Mouse (Mus musculus) embryonic facial prominence, embryonic 14.5 days (tissue): ENCODE data around the gene Hoxc6. TPM values are rescaled to one million over a fixed set of nuclear protein-coding genes. Genes with fewer than 3 reads are reported as not detected.

Experiments used
- ATAC-seq: fragments of 200-750 bp; cut with Nextera tagmentation; 2 replicates; pipeline ENCODE4 v1.8.0; 2017; ENCODE audit warnings: low read depth, moderate number of reproducible peaks, moderate TSS enrichment
- DNase-seq: peaks from one replicate; pipeline ENCODE4 v3.0.0-alpha.2; 2015; ENCODE audit warnings: low spot score
- H3K27ac ChIP-seq: fragments of 300-500 bp; sonication (generic); replicated peaks from 2 replicates; pipeline ENCODE4 v1.5.1; 2014; ENCODE audit warnings: low read depth, mild to moderate bottlenecking, low read length, moderate library complexity
- H3K27me3 ChIP-seq: fragments of 300-500 bp; sonication (generic); replicated peaks from 2 replicates; pipeline ENCODE4 v1.6.1; 2014; ENCODE audit warnings: low read length; ENCODE audit not compliant: control insufficient read depth, insufficient read depth
- H3K36me3 ChIP-seq: fragments of 300-500 bp; sonication (generic); 2 replicates; pipeline ENCODE4 v1.6.1; 2014; ENCODE audit warnings: low read length, mixed read lengths; ENCODE audit not compliant: control insufficient read depth, insufficient read depth
- H3K4me1 ChIP-seq: fragments of 300-500 bp; sonication (generic); 2 replicates; pipeline ENCODE4 v1.6.1; 2014; ENCODE audit warnings: antibody characterized with exemption, low read length; ENCODE audit not compliant: control insufficient read depth, insufficient read depth
- H3K4me2 ChIP-seq: fragments of 300-500 bp; sonication (generic); 2 replicates; pipeline ENCODE4 v1.6.1; 2014; ENCODE audit warnings: low read depth, mild to moderate bottlenecking, low read length, moderate library complexity, mixed read lengths
- H3K4me3 ChIP-seq: fragments of 300-500 bp; sonication (generic); 2 replicates; pipeline ENCODE4 v1.5.1; 2014; ENCODE audit warnings: low read depth, mild to moderate bottlenecking, low read length
- H3K9ac ChIP-seq: fragments of 300-500 bp; sonication (generic); 2 replicates; pipeline ENCODE4 v1.6.1; 2014; ENCODE audit warnings: low read depth, mild to moderate bottlenecking, low read length, moderate library complexity, mixed read lengths
- H3K9me3 ChIP-seq: fragments of 300-500 bp; sonication (generic); 2 replicates; pipeline ENCODE4 v1.6.1; 2016; ENCODE audit warnings: low read length; ENCODE audit not compliant: control insufficient read depth
- WGBS: fragments of 180-500 bp; shearing (Covaris S2); extraction: QIAGEN DNeasy Blood & Tissue Kit; methylation state at CpG from one replicate; pipeline ENCODE4 v1.1.7; 2014; 5-methylcytosine and 5-hydroxymethylcytosine counted together
- polyA plus RNA-seq: library from polyadenylated mRNA; unstranded; fragments of >200 nt; fragmentation: Nextera tagmentation; extraction: Ambion mirVana; gene quantifications from 2 replicates; pipeline ENCODE4 v1.2.1, GENCODE M21; 2014

The Hoxc6 gene
- polyA plus RNA-seq, 1 experiment from 2014 or later: 0.25 TPM

DNA sequence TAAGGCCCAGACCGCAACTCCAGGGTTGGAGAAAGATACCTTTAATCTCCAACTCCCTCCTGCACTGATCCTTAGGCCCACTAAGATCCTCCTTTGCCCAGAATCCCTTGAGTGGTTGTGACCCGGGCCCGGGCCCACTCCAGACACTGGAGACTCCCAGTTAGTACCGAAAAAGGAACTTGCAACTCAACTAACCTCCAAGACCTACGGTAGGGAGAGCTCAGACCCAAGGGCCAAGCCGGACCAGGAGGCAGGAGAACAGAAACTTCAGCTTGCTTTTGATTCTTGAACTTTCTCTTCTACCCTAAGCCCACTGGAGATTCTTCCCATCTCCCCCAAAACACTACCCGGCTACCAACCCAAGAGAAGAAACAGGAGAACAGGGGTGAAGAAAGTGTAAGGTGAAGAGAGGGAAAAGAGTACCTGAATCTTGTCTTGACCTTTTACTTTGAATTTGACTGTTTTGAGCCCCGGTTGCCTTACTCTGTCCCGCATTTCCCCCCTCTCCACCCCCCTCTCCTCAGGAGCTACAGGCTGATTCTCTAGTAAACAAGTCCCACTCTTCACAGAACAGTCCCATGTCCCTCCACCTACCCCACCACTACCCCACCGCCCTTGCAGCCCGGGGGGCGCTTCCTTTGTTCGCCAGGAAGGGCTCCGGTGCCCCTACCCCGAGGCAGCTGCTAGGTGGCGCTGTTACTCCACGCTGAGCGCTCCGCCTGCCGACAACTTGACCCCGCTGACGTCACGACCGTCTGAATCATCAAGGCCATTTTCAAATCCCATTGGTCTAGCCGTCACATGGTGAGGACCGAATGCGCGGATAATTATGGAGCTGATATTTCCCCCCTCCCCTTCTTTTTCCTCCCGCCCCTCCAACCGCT is 31.9 kb upstream of the Hoxc6 start:
- Histone ChIP-seq H3K9me3 (no peaks in the 10 kb centered on the region), H3K36me3 (no peaks in the 10 kb centered on the region), H3K9ac (no peak overlapping the region), H3K4me3 (peak overlapping the region; percentile 17), H3K27me3 (peaks cover 98% of the 10 kb centered on the region), H3K4me1 (no peaks in the 10 kb centered on the region), H3K4me2 (peak overlapping the region; percentile 23), H3K27ac (no peak overlapping the region)
- 2% methylated on average over 29 of the region's 30 CpGs for WGBS
- DNase-seq: peak; percentile 76
- peak; percentile 22; the same call in 1 of the 2 replicates for ATAC-seq

- Histone ChIP-seq H3K9ac (no peak within 1 kb of the TSS), H3K4me2 (peak within 1 kb of the TSS; percentile 23), H3K4me1 (no peaks in the 10 kb centered on the region), H3K27me3 (peaks cover 98% of the 10 kb centered on the region), H3K4me3 (peak within 1 kb of the TSS; percentile 17), H3K9me3 (no peaks in the 10 kb centered on the region), H3K27ac (no peak within 1 kb of the TSS), H3K36me3 (no peaks in the 10 kb centered on the region)
- DNase-seq (no peak), ATAC-seq (no peak)
- 4% methylated on average over 27 of the region's 27 CpGs for WGBS
Observed at GRCm38 (mm10) chr15:102966776-102967311, 31.2 kb upstream of the Hoxc6 start, which contains the start of gene Hoxc10. Gene Hoxc10, plus strand, starts transcription at chr15:102966796.

GRCm38 (mm10) chr15:102967312-102967510 is 30.8 kb upstream of the Hoxc6 start, which contains the start of gene Hoxc5:
Gene Hoxc5, plus strand, starts transcription at chr15:102967443.
- Histone ChIP-seq H3K36me3 (no peaks in the 10 kb centered on the region), H3K27ac (no peak within 1 kb of the TSS), H3K27me3 (peaks cover 99% of the 10 kb centered on the region), H3K9ac (no peak within 1 kb of the TSS), H3K9me3 (no peaks in the 10 kb centered on the region), H3K4me3 (peak within 1 kb of the TSS; percentile 17), H3K4me1 (no peaks in the 10 kb centered on the region), H3K4me2 (peak within 1 kb of the TSS; percentile 23)
- 3% methylated on average over 12 of the region's 12 CpGs for WGBS
- ATAC-seq: no peak
- DNase-seq: no peak

DNA sequence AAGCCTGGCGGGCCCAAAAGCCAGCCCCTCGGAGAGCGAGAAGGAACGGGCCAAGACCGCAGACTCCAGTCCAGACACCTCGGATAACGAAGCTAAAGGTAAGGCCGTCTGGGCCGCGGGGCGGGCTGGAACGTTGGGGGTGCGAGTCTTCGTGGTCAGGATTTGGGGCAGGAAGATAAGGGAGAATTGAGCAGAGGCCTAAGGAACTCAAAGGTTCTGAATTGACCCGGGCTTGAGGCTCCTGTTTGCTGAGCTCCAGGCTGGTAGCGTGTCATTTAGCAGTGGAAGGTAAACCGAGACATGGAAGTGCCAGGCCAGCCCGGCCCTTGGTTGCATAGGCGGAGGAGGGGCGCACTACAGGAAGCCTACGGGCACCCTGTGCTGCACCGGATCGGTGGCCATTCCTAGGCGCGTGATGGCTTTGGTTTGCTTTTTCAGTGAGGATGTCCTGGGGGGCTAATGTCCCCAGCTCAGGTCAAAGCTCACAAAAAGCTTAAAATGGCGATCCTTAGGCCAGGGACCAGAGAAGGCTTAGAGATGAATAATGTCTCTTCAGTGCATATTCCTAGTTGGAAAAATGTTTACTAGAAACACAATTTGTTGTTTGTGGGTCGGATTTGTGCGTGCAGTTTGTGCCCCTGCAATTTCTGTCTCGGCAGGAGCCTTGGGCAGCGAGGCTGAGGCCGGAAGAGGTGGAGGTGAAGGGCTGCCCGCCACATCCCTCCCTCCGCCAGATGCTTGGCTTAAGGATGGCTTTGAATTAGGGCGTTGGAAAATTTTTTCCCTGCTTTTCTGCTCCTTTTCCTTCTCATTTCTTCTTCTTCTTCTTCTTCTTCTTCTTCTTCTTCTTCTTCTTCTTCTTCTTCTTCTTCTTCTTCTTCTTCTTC is 30.3 kb upstream of the Hoxc6 start:
- no peak for DNase-seq
- Histone ChIP-seq H3K4me3 (no peak overlapping the region), H3K27me3 (peaks cover 99% of the 10 kb centered on the region), H3K4me1 (no peaks in the 10 kb centered on the region), H3K36me3 (no peaks in the 10 kb centered on the region), H3K4me2 (no peak overlapping the region), H3K9me3 (no peaks in the 10 kb centered on the region), H3K9ac (no peak overlapping the region), H3K27ac (no peak overlapping the region)
- 1% methylated on average over 33 of the region's 34 CpGs for WGBS
- ATAC-seq: no peak

DNA sequence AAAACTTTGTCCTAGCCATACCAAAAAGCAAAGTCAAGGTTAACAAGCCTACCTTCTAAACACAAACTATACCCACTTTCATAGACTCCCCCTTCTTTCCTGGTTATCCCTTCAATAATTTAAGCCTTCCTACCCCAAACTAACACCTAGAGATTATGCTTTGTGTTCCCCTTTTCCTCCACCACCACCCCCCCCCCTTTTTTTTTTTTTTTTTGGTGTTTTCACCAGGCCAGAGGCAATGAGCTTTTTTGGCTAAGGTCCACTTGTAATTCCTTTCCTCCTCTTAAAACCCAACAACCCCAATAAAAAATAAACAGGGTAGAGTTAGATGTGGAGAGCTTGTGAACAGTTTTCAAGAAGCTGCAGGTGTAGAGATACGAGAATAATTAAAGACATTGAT is 28.8 kb upstream of the Hoxc6 start:
- H3K27ac ChIP-seq: no peak overlapping the region
- no peaks in the 10 kb centered on the region for H3K4me1 ChIP-seq
- H3K4me2 ChIP-seq: no peak overlapping the region
- H3K9me3 ChIP-seq: no peaks in the 10 kb centered on the region
- ATAC-seq (no peak), DNase-seq (no peak)
- H3K9ac ChIP-seq: no peak overlapping the region
- H3K4me3 ChIP-seq: no peak overlapping the region
- 22% methylated on average over 1 of the region's 1 CpGs for WGBS
- H3K36me3 ChIP-seq: no peaks in the 10 kb centered on the region
- H3K27me3 ChIP-seq: peaks cover 99% of the 10 kb centered on the region

DNA sequence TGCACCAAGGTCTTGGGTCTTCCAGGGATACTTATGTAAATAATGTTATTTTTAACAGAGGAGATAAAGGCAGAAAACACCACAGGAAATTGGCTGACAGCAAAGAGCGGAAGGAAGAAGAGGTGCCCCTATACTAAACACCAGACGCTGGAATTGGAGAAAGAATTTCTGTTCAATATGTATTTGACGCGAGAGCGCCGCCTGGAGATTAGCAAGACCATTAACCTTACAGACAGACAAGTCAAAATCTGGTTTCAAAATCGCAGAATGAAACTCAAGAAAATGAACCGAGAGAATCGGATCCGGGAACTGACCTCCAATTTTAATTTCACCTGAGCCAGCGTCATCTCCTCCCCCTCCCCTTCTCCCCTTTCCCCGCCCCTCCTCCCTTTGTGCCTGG is 27.3 kb upstream of the Hoxc6 start:
- no peaks in the 10 kb centered on the region for H3K4me1 ChIP-seq

GRCm38 (mm10) chr15:102972254-102972653 is 25.8 kb upstream of the Hoxc6 start:
- H3K27ac ChIP-seq: no peak overlapping the region

More for the DNA sequence above, 27.3 kb upstream of the Hoxc6 start:
- peaks cover 99% of the 10 kb centered on the region for H3K27me3 ChIP-seq
- H3K4me3 ChIP-seq: no peak overlapping the region
- no peaks in the 10 kb centered on the region for H3K9me3 ChIP-seq
- no peak overlapping the region for H3K4me2 ChIP-seq
- no peak overlapping the region for H3K27ac ChIP-seq
- no peak overlapping the region for H3K9ac ChIP-seq
- DNase-seq (peak; percentile 41), ATAC-seq (no peak)
- no peaks in the 10 kb centered on the region for H3K36me3 ChIP-seq
- WGBS: under 1% methylated on average over 12 of the region's 12 CpGs

GRCm38 (mm10) chr15:102972753-102973152 is 25.3 kb upstream of the Hoxc6 start:
- Histone ChIP-seq H3K4me3 (no peak overlapping the region), H3K4me1 (no peaks in the 10 kb centered on the region), H3K4me2 (no peak overlapping the region), H3K36me3 (no peaks in the 10 kb centered on the region), H3K9ac (no peak overlapping the region), H3K27me3 (peaks cover 99% of the 10 kb centered on the region), H3K9me3 (no peaks in the 10 kb centered on the region), H3K27ac (no peak overlapping the region)
- DNase-seq (no peak), ATAC-seq (no peak)
- WGBS: 2% methylated on average over 6 of the region's 6 CpGs

More at GRCm38 (mm10) chr15:102972254-102972653, 25.8 kb upstream of the Hoxc6 start:
- Histone ChIP-seq H3K9me3 (no peaks in the 10 kb centered on the region), H3K4me2 (no peak overlapping the region), H3K9ac (no peak overlapping the region), H3K36me3 (no peaks in the 10 kb centered on the region), H3K4me3 (no peak overlapping the region), H3K4me1 (no peaks in the 10 kb centered on the region), H3K27me3 (peaks cover 99% of the 10 kb centered on the region)
- 0% methylated on average over 14 of the region's 21 CpGs for WGBS
- DNase-seq: no peak
- no peak for ATAC-seq
